Mouse (Mus musculus) ES-Bruce4 (cell line): ENCODE measurements around the gene Zfp248. TPM values are rescaled to one million over a fixed set of nuclear protein-coding genes. Genes with fewer than 3 reads are reported as not detected.

Experiments used
- H3K27ac ChIP-seq: 2 replicates; pipeline ENCODE4 v1.5.1; 2012; ENCODE audit warnings: low read length, inconsistent platforms; ENCODE audit not compliant: insufficient read depth
- H3K27me3 ChIP-seq: 2 replicates; pipeline ENCODE4 v1.6.1; 2012; ENCODE audit warnings: mild to moderate bottlenecking, low read length, inconsistent platforms; ENCODE audit not compliant: control insufficient read depth, poor library complexity, insufficient read depth, severe bottlenecking
- H3K36me3 ChIP-seq: 2 replicates; pipeline ENCODE4 v1.6.1; 2012; ENCODE audit warnings: inconsistent platforms, mild to moderate bottlenecking, low read length, moderate library complexity; ENCODE audit not compliant: control insufficient read depth, poor library complexity, insufficient read depth, severe bottlenecking
- H3K4me1 ChIP-seq: one replicate; pipeline ENCODE4 v1.8.1; 2011; ENCODE audit warnings: low read length; ENCODE audit not compliant: control insufficient read depth, insufficient read depth
- H3K4me3 ChIP-seq: 2 replicates; pipeline ENCODE4 v1.5.1; 2011; ENCODE audit warnings: low read depth, mild to moderate bottlenecking, low read length
- H3K9ac ChIP-seq: 2 replicates; pipeline ENCODE4 v1.6.1; 2012; ENCODE audit warnings: low read depth, mild to moderate bottlenecking, inconsistent platforms; ENCODE audit not compliant: poor library complexity, severe bottlenecking
- H3K9me3 ChIP-seq: replicated peaks from 2 replicates; pipeline ENCODE4 v1.6.1; 2012; ENCODE audit warnings: mild to moderate bottlenecking, low read length, inconsistent platforms; ENCODE audit not compliant: control insufficient read depth, poor library complexity, insufficient read depth, severe bottlenecking
- CTCF ChIP-seq: IDR thresholded peaks from one replicate; pipeline ENCODE4 v1.8.1; 2011; ENCODE audit warnings: low read depth, low read length
- EP300 ChIP-seq: IDR thresholded peaks from 2 replicates; pipeline ENCODE4 v1.6.1; 2011; ENCODE audit warnings: low read depth, low read length; ENCODE audit not compliant: insufficient read depth
- POLR2A ChIP-seq: IDR thresholded peaks from one replicate; pipeline ENCODE4 v1.8.1; 2011; ENCODE audit warnings: low read length; ENCODE audit not compliant: insufficient read depth
- polyA plus RNA-seq: library from polyadenylated mRNA; stranded (reverse); fragments of >200 nt; gene quantifications from 2 replicates; pipeline ENCODE4 v1.2.4, GENCODE M21; 2011; ENCODE audit warnings: low read depth; ENCODE audit not compliant: missing spikeins, insufficient read depth, insufficient read length

Gene Zfp248
- polyA plus RNA-seq, 1 experiment = 5.5 TPM

DNA sequence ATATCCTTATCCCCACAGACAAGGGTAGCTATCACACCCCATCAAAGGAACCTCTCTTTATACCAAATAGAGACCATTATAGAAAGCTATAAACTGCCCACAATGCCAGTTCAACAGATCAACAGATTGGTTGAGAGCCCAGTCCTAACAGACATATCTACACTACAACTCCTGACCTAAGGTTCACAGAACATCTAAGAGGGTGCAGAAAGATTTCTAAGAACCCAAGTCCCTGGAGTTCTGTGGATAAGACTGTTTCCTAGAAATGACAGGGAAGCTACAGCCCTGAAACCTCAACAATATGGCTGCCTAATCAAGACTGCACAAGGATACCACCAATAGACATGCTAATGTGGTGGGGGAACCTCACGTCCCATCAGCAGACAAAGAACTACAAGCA, 44.9 kb downstream of the Zfp248 start:
- peaks cover 65% of the 10 kb centered on the region for H3K36me3 ChIP-seq
- TF ChIP-seq CTCF = no peak
- TF ChIP-seq POLR2A = no peak
- no peak for TF ChIP-seq EP300
- H3K9ac ChIP-seq = no peak overlapping the region
- no peaks in the 10 kb centered on the region for H3K4me1 ChIP-seq
- no peak overlapping the region for H3K4me3 ChIP-seq
- H3K9me3 ChIP-seq = no peaks in the 10 kb centered on the region
- H3K27ac ChIP-seq = no peak overlapping the region
- H3K27me3 ChIP-seq = no peaks in the 10 kb centered on the region

DNA sequence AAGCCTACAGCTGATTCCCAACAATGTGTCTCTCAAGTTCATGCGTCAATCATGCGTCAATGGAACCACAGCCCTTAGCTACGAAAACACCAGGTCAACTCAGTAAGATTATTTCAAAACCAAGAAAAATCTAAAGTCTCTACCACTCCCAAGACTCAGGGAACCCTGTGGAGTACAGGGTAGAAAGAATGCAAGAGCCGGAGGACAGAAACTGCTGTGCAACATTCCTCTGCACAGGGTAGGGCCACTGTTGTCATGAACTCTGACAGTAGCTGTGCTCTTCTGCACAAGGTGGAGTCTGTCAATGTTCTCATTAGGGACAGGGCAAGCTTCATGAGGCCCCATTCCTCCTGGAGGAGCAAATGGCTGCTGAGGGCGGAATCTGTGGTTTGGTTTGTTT, 46.8 kb downstream of the Zfp248 start:
- no peaks in the 10 kb centered on the region for H3K27me3 ChIP-seq
- no peaks in the 10 kb centered on the region for H3K9me3 ChIP-seq
- H3K4me3 ChIP-seq = no peak overlapping the region
- H3K9ac ChIP-seq = no peak overlapping the region
- no peak overlapping the region for H3K27ac ChIP-seq
- TF ChIP-seq POLR2A (no peak), EP300 (no peak), CTCF (no peak)
- H3K36me3 ChIP-seq = peaks cover 67% of the 10 kb centered on the region
- H3K4me1 ChIP-seq = no peaks in the 10 kb centered on the region

DNA sequence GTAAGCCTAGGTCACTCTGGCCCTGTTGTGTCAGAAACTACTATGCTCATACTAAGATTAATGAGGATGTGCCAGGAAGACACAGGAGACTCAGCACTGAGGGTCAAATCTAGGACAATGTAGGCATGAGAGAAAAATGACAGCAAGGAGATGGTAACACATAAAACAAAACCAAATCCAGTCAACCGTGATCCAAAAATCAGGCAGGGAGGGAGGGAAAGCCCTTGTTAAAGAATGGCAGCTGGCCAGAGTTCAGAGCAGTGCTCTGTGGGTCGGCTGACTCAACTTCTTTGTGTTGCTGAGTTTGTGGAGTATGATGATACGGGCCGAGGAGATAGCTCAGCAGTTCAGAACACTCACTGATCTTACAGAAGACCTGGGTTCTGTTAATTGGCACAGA, 48.9 kb downstream of the Zfp248 start:
- Histone ChIP-seq H3K27ac (no peak overlapping the region), H3K4me1 (no peaks in the 10 kb centered on the region), H3K27me3 (no peaks in the 10 kb centered on the region), H3K4me3 (no peak overlapping the region), H3K9me3 (no peaks in the 10 kb centered on the region), H3K9ac (no peak overlapping the region), H3K36me3 (peaks cover 56% of the 10 kb centered on the region)
- TF ChIP-seq POLR2A (no peak), EP300 (no peak)

DNA sequence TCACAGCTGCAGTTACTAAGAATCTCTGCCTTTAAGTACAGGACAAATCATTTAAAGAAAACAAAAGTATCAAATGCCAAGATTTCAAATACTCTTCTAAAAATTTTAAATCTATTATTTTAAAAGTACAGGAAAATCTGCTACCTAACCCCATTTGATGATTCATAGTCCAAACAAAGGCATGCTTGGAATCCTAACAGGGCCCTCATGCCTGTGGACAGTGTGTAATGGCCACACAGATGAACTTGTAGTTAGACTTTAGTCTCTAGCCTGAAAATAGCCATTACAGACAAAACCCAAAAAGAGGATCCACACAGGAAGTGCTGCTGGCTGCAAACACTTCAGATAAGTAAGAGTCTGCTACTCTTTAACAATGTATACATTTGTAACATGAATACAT, 64.6 kb downstream of the Zfp248 start:
- Histone ChIP-seq H3K9me3 (no peaks in the 10 kb centered on the region), H3K36me3 (peaks cover 62% of the 10 kb centered on the region), H3K4me3 (no peak overlapping the region), H3K9ac (no peak overlapping the region), H3K4me1 (no peaks in the 10 kb centered on the region), H3K27me3 (no peaks in the 10 kb centered on the region), H3K27ac (no peak overlapping the region)
- TF ChIP-seq CTCF (no peak), EP300 (no peak), POLR2A (no peak)

DNA sequence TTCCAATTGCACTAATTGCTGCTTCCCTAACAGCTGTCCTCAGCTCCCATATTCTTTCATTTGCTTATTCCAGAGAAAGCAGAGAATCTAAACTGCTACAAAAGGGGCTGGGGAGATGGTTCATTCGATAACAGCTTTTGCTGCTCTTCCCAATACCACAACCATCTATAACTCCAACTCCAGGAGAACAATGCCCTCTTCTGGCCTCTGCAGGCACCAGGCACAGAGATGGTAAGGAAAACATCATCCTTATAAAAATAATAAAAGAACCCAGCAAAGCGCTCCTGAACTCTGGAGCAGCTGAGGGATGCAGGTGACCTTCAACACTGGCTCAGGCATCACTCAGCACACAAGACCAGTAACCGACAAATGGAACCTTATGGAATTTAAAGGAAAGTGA, 69.4 kb downstream of the Zfp248 start:
- H3K36me3 ChIP-seq = peaks cover 40% of the 10 kb centered on the region
- no peak for TF ChIP-seq CTCF
- no peak for TF ChIP-seq POLR2A
- no peak for TF ChIP-seq EP300
- H3K9me3 ChIP-seq = no peaks in the 10 kb centered on the region
- no peak overlapping the region for H3K9ac ChIP-seq
- H3K27me3 ChIP-seq = no peaks in the 10 kb centered on the region
- H3K4me1 ChIP-seq = no peaks in the 10 kb centered on the region
- H3K4me3 ChIP-seq = no peak overlapping the region
- no peak overlapping the region for H3K27ac ChIP-seq

DNA sequence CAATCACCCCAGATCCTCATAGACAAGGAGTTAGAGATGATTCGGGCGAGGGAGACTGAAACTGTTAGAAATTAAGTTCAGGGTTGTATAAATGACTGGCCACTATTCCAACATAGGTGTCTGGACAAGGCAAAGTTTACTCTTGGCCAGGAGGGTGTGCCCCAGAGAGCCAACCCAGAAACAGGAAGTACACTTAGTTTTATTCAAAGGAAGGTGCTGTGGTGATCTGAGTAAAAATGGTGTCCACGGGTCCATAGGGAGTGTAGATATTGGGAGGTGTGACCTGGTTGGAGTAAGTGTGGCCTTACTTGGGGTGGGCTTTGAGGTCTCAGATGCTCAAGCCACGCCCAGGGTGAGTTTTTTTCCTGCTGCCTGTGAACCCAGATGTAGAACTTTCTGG, 74.1 kb downstream of the Zfp248 start:
- TF ChIP-seq EP300 (no peak), POLR2A (no peak), CTCF (no peak)

More for the DNA sequence above, 74.1 kb downstream of the Zfp248 start:
- Histone ChIP-seq H3K27ac (no peak overlapping the region), H3K4me3 (no peak overlapping the region), H3K4me1 (no peaks in the 10 kb centered on the region), H3K9me3 (no peaks in the 10 kb centered on the region), H3K9ac (no peak overlapping the region), H3K36me3 (peaks cover 16% of the 10 kb centered on the region), H3K27me3 (no peaks in the 10 kb centered on the region)
